Mouse (Mus musculus) lung, embryonic 16.5 days (tissue): Measurements from ENCODE around the gene Palm. TPM values are rescaled to one million over a fixed set of nuclear protein-coding genes. Genes with fewer than 3 reads are reported as not detected.
A peak's percentile ranks its signal among the peaks of the same experiment; 100 is the strongest.

ENCODE experiments used
- ATAC-seq: fragments of 200-750 bp; cut with Nextera tagmentation; 2 replicates; pipeline ENCODE4 v1.8.0; 2017; ENCODE audit warnings: low read depth, mild to moderate bottlenecking, moderate library complexity
- H3K27ac ChIP-seq: fragments of 300-500 bp; sonication (generic); 2 replicates; pipeline ENCODE4 v1.5.1; 2014; ENCODE audit warnings: mild to moderate bottlenecking, control low read depth, low read length
- H3K27me3 ChIP-seq: fragments of 300-500 bp; sonication (generic); 2 replicates; pipeline ENCODE4 v1.6.1; 2014; ENCODE audit warnings: low read depth, low read length, mixed read lengths; ENCODE audit not compliant: control insufficient read depth, insufficient read depth
- H3K36me3 ChIP-seq: fragments of 300-500 bp; sonication (generic); 2 replicates; pipeline ENCODE4 v1.6.1; 2014; ENCODE audit warnings: low read length; ENCODE audit not compliant: control insufficient read depth, insufficient read depth
- H3K4me1 ChIP-seq: fragments of 300-500 bp; sonication (generic); replicated peaks from 2 replicates; pipeline ENCODE4 v1.6.1; 2014; ENCODE audit warnings: low read length, mixed read lengths; ENCODE audit not compliant: control insufficient read depth, insufficient read depth
- H3K4me2 ChIP-seq: fragments of 300-500 bp; sonication (generic); 2 replicates; pipeline ENCODE4 v1.6.1; 2014; ENCODE audit warnings: low read depth, low read length, control low read depth
- H3K4me3 ChIP-seq: fragments of 300-500 bp; sonication (generic); 2 replicates; pipeline ENCODE4 v1.5.1; 2014; ENCODE audit warnings: mild to moderate bottlenecking, low read length, control low read depth
- H3K9ac ChIP-seq: fragments of 300-500 bp; sonication (generic); 2 replicates; pipeline ENCODE4 v1.6.1; 2014; ENCODE audit warnings: low read length, control low read depth
- H3K9me3 ChIP-seq: fragments of 300-500 bp; sonication (generic); 2 replicates; pipeline ENCODE4 v1.6.1; 2016; ENCODE audit warnings: low read length; ENCODE audit not compliant: control insufficient read depth
- WGBS: fragments of 180-500 bp; shearing (Covaris S2); extraction: QIAGEN DNeasy Blood & Tissue Kit; methylation state at CpG from one replicate; pipeline ENCODE4 v1.1.7; 2014; 5-methylcytosine and 5-hydroxymethylcytosine counted together
- microRNA-seq: library from miRNA; unstranded; fragments of <30 nt; microRNA quantifications from one replicate; pipeline ENCODE4, GENCODE M21; 2016
- polyA plus RNA-seq: library from polyadenylated mRNA; unstranded; fragments of >200 nt; fragmentation: Nextera tagmentation; extraction: Ambion mirVana; gene quantifications from 2 replicates; pipeline ENCODE4 v1.2.1, GENCODE M21; 2015

Gene Palm
- polyA plus RNA-seq, 1 experiment from 2014 or later, result 54.1 TPM

DNA sequence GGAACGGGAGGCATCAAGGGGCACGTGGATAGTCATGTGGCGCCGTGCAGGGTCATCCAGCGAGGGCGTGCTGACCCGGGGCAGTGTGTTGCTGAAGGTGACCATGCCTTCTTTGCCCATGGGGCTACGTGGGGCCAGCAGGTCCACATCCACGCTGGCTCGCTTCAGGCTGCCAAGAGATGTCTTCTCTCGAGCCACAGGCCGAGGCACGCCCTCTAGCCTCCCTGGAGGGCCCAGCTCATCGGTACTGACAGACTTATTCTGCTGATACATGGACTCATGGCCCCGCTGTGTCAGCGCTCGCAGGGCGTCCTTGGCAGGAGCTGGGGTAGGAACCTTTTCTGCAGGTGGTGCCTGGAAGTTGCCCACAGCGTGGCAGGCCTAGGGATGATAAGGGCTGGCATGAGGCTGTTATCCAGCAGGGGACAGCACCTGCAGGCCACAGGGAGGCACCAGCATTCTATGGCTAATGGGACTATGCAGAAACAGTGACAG, 72.5 kb downstream of the Palm start:
- Histone ChIP-seq H3K9me3 (no peaks in the 10 kb centered on the region), H3K27me3 (no peaks in the 10 kb centered on the region), H3K27ac (no peak overlapping the region), H3K4me2 (no peak overlapping the region), H3K36me3 (peaks cover 35% of the 10 kb centered on the region), H3K4me3 (no peak overlapping the region), H3K4me1 (no peaks in the 10 kb centered on the region), H3K9ac (no peak overlapping the region)
- ATAC-seq, result 0 out of 2 replicates have a peak, but pooled peaks have one; percentile 9
- WGBS, result 61% methylated on average over 19 of the region's 19 CpGs

DNA sequence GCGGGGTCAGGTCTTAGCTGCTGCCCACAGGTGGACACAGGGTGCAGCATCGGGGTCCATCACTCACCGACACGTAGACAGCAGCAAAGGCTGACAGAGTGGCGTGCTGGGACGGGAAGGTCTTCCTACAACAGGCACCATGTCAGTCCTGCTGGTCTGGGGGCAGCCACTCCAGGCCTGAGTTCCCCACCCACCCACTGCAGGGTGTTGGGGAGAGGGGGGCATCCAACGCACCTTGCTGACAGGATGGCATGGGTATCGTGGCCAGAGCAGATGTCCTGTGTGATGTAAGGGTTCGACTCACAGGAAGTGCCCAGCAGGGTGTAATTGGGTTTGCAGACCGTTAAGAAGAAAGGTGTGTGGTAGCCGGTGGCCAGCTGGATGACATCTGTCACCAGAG, 73.2 kb downstream of the Palm start:
- H3K9me3 ChIP-seq, result no peaks in the 10 kb centered on the region
- no peaks in the 10 kb centered on the region for H3K27me3 ChIP-seq
- H3K4me1 ChIP-seq, result no peaks in the 10 kb centered on the region
- no peak overlapping the region for H3K4me3 ChIP-seq
- peaks cover 27% of the 10 kb centered on the region for H3K36me3 ChIP-seq
- ATAC-seq, result no peak
- 74% methylated on average over 11 of the region's 11 CpGs for WGBS
- no peak overlapping the region for H3K27ac ChIP-seq
- H3K4me2 ChIP-seq, result no peak overlapping the region
- H3K9ac ChIP-seq, result no peak overlapping the region

Small RNAs within 50 kb of the gene (microRNA-seq; reads per million reads assigned to microRNA genes)
- not detected for gene Mir6910

Other genes starting within 250 kb of the Palm start
- gene Mier2, start 238.4 kb upstream of the Palm start, polyA plus RNA-seq, result 43.7 and 44.9 TPM in 2 replicates
- not detected in 2 replicates for gene Theg, start 206.2 kb upstream of the Palm start, polyA plus RNA-seq
- gene C2cd4c, start 179.5 kb upstream of the Palm start, polyA plus RNA-seq, result not detected in 2 replicates
- gene Shc2, start 155.7 kb upstream of the Palm start, polyA plus RNA-seq, result 2.0 and 4.2 TPM in 2 replicates
- not detected in 2 replicates for gene Odf3l2, start 147.8 kb upstream of the Palm start, polyA plus RNA-seq
- gene Madcam1, start 129.0 kb upstream of the Palm start, polyA plus RNA-seq, result 0.53 and 0.69 TPM in 2 replicates
- gene Tpgs1, start 124.2 kb upstream of the Palm start, polyA plus RNA-seq, result 57.5 and 58.3 TPM in 2 replicates
- gene Cdc34, start 111.4 kb upstream of the Palm start, polyA plus RNA-seq, result 64.0 and 68.9 TPM in 2 replicates
- gene Gzmm, start 104.6 kb upstream of the Palm start, polyA plus RNA-seq, result 0.62 and 0.98 TPM in 2 replicates
- gene Bsg, start 89.1 kb upstream of the Palm start, polyA plus RNA-seq, result 1,174 and 1,330 TPM in 2 replicates
- gene Hcn2, start 76.9 kb upstream of the Palm start, polyA plus RNA-seq, result not detected in 2 replicates
- 46.2 and 47.8 TPM in 2 replicates for gene Polrmt, start 47.0 kb upstream of the Palm start, polyA plus RNA-seq
- gene Fgf22, start 38.5 kb upstream of the Palm start, polyA plus RNA-seq, result 0.11 and 0.29 TPM in 2 replicates
- 47.9 and 61.4 TPM in 2 replicates for gene Rnf126, start 26.6 kb upstream of the Palm start, polyA plus RNA-seq
- gene Fstl3, start 16.3 kb upstream of the Palm start, polyA plus RNA-seq, result 21.7 and 22.7 TPM in 2 replicates
- 0.57 and 2.1 TPM in 2 replicates for gene Prss57, start 2.6 kb upstream of the Palm start, polyA plus RNA-seq
- gene Misp, start 27.4 kb downstream of the Palm start, polyA plus RNA-seq, result 10.6 and 13.5 TPM in 2 replicates
- gene Ptbp1, start 60.9 kb downstream of the Palm start, polyA plus RNA-seq, result 344 and 371 TPM in 2 replicates
- gene Prtn3, start 80.9 kb downstream of the Palm start, polyA plus RNA-seq, result 3.0 and 4.0 TPM in 2 replicates
- gene Plppr3, start 81.1 kb downstream of the Palm start, polyA plus RNA-seq, result 22.6 and 26.4 TPM in 2 replicates
- 0.26 and 1.2 TPM in 2 replicates for gene Elane, start 92.7 kb downstream of the Palm start, polyA plus RNA-seq
- gene Cfd, start 97.3 kb downstream of the Palm start, polyA plus RNA-seq, result not detected in 2 replicates
- 48.3 and 51.2 TPM in 2 replicates for gene Med16, start 115.4 kb downstream of the Palm start, polyA plus RNA-seq
- gene Gm26602, start 117.3 kb downstream of the Palm start, polyA plus RNA-seq, result 12.8 TPM in 1 of 2 replicates, not detected in the other
- 1.0 and 1.1 TPM in 2 replicates for gene Kiss1r, start 123.4 kb downstream of the Palm start, polyA plus RNA-seq
- gene R3hdm4, start 127.6 kb downstream of the Palm start, polyA plus RNA-seq, result 151 and 155 TPM in 2 replicates
- 4.1 and 4.8 TPM in 2 replicates for gene Arid3a, start 133.5 kb downstream of the Palm start, polyA plus RNA-seq
- gene Wdr18, start 166.6 kb downstream of the Palm start, polyA plus RNA-seq, result 76.7 and 83.0 TPM in 2 replicates
- 0.25 and 0.75 TPM in 2 replicates for gene Grin3b, start 177.1 kb downstream of the Palm start, polyA plus RNA-seq
- gene Tmem259, start 190.8 kb downstream of the Palm start, polyA plus RNA-seq, result 7.3 and 9.0 TPM in 2 replicates
- 401 and 405 TPM in 2 replicates for gene Cnn2, start 195.0 kb downstream of the Palm start, polyA plus RNA-seq
- 4.9 and 5.6 TPM in 2 replicates for gene Abca7, start 202.9 kb downstream of the Palm start, polyA plus RNA-seq
- gene Arhgap45, start 223.1 kb downstream of the Palm start, polyA plus RNA-seq, result 18.1 and 21.8 TPM in 2 replicates
- gene Polr2e, start 246.2 kb downstream of the Palm start, polyA plus RNA-seq, result 194 and 210 TPM in 2 replicates